8 mouse cellular contexts compared by ENCODE assay signal in genomic region chr13:23542999-23543607, GRCm38 (mm10). TPM values are rescaled to one million over a fixed set of nuclear protein-coding genes. Genes with fewer than 3 reads are reported as not detected.
DNase-seq lines count a peak whose midpoint lies in the region; ATAC-seq and TF ChIP-seq lines count a peak whose summit lies in the region.
"Not testable (repeated sequence)": the region's sequence is repeated elsewhere in the genome, so short reads cannot be mapped to it uniquely, and the experiment has no call there.

Gene Hist1h2bh (minus strand): TSS chr13:23543392.

- peak; percentile 97 for DNase-seq in c-Kit-positive CD71-positive TER-119-negative erythroid progenitor cells, embryonic 14.5 days (ENCODE audit: low read depth)
- DNase-seq in forebrain, embryonic 10.5 days (ENCODE audit: extremely low spot score, low spot score): peak; percentile 77
- peak; percentile 89 for DNase-seq in kidney, postnatal 14 days
- peak; percentile 96 to 97 (median 97) for DNase-seq in liver, embryonic 14.5 days (ENCODE audit: low read depth in 3 of 3, low spot score in 3 of 3)
- peak; percentile 94 for DNase-seq in naive thymus-derived CD4-positive, alpha-beta T cell, adult 2 months (ENCODE audit: low read depth)

- peak; percentile 90 for ATAC-seq in heart, embryonic 16.5 days (replicated peaks; ENCODE audit: extremely low read depth, insufficient read depth, low FRiP score)
- ATAC-seq in liver, embryonic 14.5 days (ENCODE audit: insufficient read depth): peak; percentile 85
- peak; percentile 95 for ATAC-seq in stomach, embryonic 16.5 days (ENCODE audit: insufficient read depth, low FRiP score)

- H3K27me3 ChIP-seq in E14TG2a.4 (ENCODE audit: insufficient read depth, low read length); forebrain, embryonic 10.5 days (ENCODE audit: poor library complexity, severe bottlenecking); heart, embryonic 16.5 days (ENCODE audit: control insufficient read depth, insufficient read depth, low read length); liver, embryonic 14.5 days (ENCODE audit: control insufficient read depth, insufficient read depth, low read length); stomach, embryonic 16.5 days (ENCODE audit: control insufficient read depth, insufficient read depth, low read length): not testable (repeated sequence)

- H3K4me3 ChIP-seq in E14TG2a.4 (replicated peaks; ENCODE audit: low read length): peak within 1 kb of the TSS; percentile 74
- peak within 1 kb of the TSS; percentile 57 for H3K4me3 ChIP-seq in forebrain, embryonic 10.5 days
- peak within 1 kb of the TSS; percentile 63 for H3K4me3 ChIP-seq in heart, embryonic 16.5 days (ENCODE audit: low read length)
- H3K4me3 ChIP-seq in liver, embryonic 14.5 days (ENCODE audit: insufficient read depth in 1 of 2, low read depth in 2 of 2, low read length in 2 of 2): peak within 1 kb of the TSS; percentile 66 to 75
- peak within 1 kb of the TSS; percentile 55 for H3K4me3 ChIP-seq in stomach, embryonic 16.5 days (replicated peaks; ENCODE audit: low read length)

- peak within 1 kb of the TSS; percentile 87 for H3K4me2 ChIP-seq in heart, embryonic 16.5 days (ENCODE audit: low read depth, low read length)
- peak within 1 kb of the TSS; percentile 90 for H3K4me2 ChIP-seq in liver, embryonic 14.5 days (ENCODE audit: low read depth)
- peak within 1 kb of the TSS; percentile 81 for H3K4me2 ChIP-seq in stomach, embryonic 16.5 days (ENCODE audit: low read depth, low read length)

- TF ChIP-seq EP300 in liver, embryonic 14.5 days (IDR thresholded peaks at IDR 0.05; ENCODE audit: low read depth): peak; percentile 74

- WGBS in forebrain, embryonic 10.5 days: under 1% methylated on average over 32 of the region's 42 CpGs
- WGBS in heart, embryonic 16.5 days: under 1% methylated on average over 29 of the region's 42 CpGs
- WGBS in liver, embryonic 14.5 days (ENCODE audit: insufficient replicate concordance): under 1% methylated on average over 28 of the region's 42 CpGs
- WGBS in stomach, embryonic 16.5 days: under 1% methylated on average over 27 of the region's 42 CpGs

- peaks cover 21% of the 10 kb centered on the region for H3K4me1 ChIP-seq in E14TG2a.4 (replicated peaks; ENCODE audit: low read depth, low read length)
- peaks cover 25% of the 10 kb centered on the region for H3K4me1 ChIP-seq in forebrain, embryonic 10.5 days
- H3K4me1 ChIP-seq in heart, embryonic 16.5 days (ENCODE audit: control insufficient read depth, insufficient read depth, low read length); stomach, embryonic 16.5 days (ENCODE audit: control insufficient read depth, insufficient read depth, low read length): not testable (repeated sequence)
- H3K4me1 ChIP-seq in liver, embryonic 14.5 days (replicated peaks; ENCODE audit: control insufficient read depth in 2 of 2, insufficient read depth in 2 of 2, low read length in 1 of 2): peaks cover 7 to 17% of the 10 kb centered on the region in 2 experiments

- TF ChIP-seq CTCF in E14TG2a.4 (conservative IDR thresholded peaks at IDR 0.05; ENCODE audit: low read length); liver, embryonic 14.5 days (IDR thresholded peaks at IDR 0.05; ENCODE audit: low read depth): not testable (repeated sequence)

- not testable (repeated sequence) for H3K9me3 ChIP-seq in E14TG2a.4 (ENCODE audit: low read length); forebrain, embryonic 10.5 days; heart, embryonic 16.5 days (replicated peaks; ENCODE audit: control insufficient read depth, low read length); liver, embryonic 14.5 days (ENCODE audit: control insufficient read depth, low read length); stomach, embryonic 16.5 days (replicated peaks; ENCODE audit: control insufficient read depth, low read length)

- H3K9ac ChIP-seq in heart, embryonic 16.5 days (ENCODE audit: low read length): peak within 1 kb of the TSS; percentile 72
- peak within 1 kb of the TSS; percentile 96 for H3K9ac ChIP-seq in liver, embryonic 14.5 days (replicated peaks)
- peak within 1 kb of the TSS; percentile 72 for H3K9ac ChIP-seq in stomach, embryonic 16.5 days (ENCODE audit: low read length)

- H3K36me3 ChIP-seq in E14TG2a.4 (ENCODE audit: insufficient read depth, low read length); forebrain, embryonic 10.5 days (replicated peaks); heart, embryonic 16.5 days (ENCODE audit: control insufficient read depth, insufficient read depth); liver, embryonic 14.5 days (replicated peaks; ENCODE audit: control insufficient read depth, insufficient read depth, low read depth); stomach, embryonic 16.5 days (ENCODE audit: control insufficient read depth, insufficient read depth, low read length): not testable (repeated sequence)

- peak within 1 kb of the TSS; percentile 95 for H3K27ac ChIP-seq in forebrain, embryonic 10.5 days
- H3K27ac ChIP-seq in heart, embryonic 16.5 days (ENCODE audit: low read length): peak within 1 kb of the TSS; percentile 92
- H3K27ac ChIP-seq in liver, embryonic 14.5 days: peak within 1 kb of the TSS; percentile 99
- peak within 1 kb of the TSS; percentile 94 for H3K27ac ChIP-seq in stomach, embryonic 16.5 days (ENCODE audit: low read length)

RNA-seq across cellular contexts. Expression of gene Hist1h2bh, which starts in this region (rescaled TPM):
- polyA plus RNA-seq in forebrain, embryonic 10.5 days (2016; fragmentation: Nextera tagmentation; extraction: Ambion mirVana): 0.74 and 0.79 TPM in 2 replicates
- polyA plus RNA-seq in heart, embryonic 16.5 days (2015; fragmentation: Nextera tagmentation; extraction: Ambion mirVana): 0.38 and 0.52 TPM in 2 replicates
- 6.7 and 8.7 TPM in 2 replicates for polyA plus RNA-seq in liver, embryonic 14.5 days (2012; rRNA removed)
- polyA plus RNA-seq in liver, embryonic 14.5 days (2014; fragmentation: Nextera tagmentation; extraction: Ambion mirVana): 1.2 and 1.4 TPM in 2 replicates
- 1.1 and 1.4 TPM in 2 replicates for polyA plus RNA-seq in stomach, embryonic 16.5 days (2015; fragmentation: Nextera tagmentation; extraction: Ambion mirVana)

Comparison
In these comparisons a context has a peak if more than half of its experiments do, and no peak if none do; other contexts are left out.
1. Peak in every context shown above with its lines: DNase-seq, ATAC-seq, H3K4me3 ChIP-seq and H3K27ac ChIP-seq.
2. Peak in DNase-seq, H3K4me3 ChIP-seq and H3K27ac ChIP-seq in forebrain, embryonic 10.5 days; RNA of the gene not detected or under 1 TPM.
3. Peak in ATAC-seq, H3K4me3 ChIP-seq, H3K27ac ChIP-seq, H3K9ac ChIP-seq and H3K4me2 ChIP-seq in heart, embryonic 16.5 days; RNA of the gene not detected or under 1 TPM.